Mouse (Mus musculus): Measurements from ENCODE around the gene Rnf2. TPM values are rescaled to one million over a fixed set of nuclear protein-coding genes. Genes with fewer than 3 reads are reported as not detected.

Rnf2 gene
- polyA plus RNA-seq, 1 experiment from 2014 or later: 85.1 TPM

DNA sequence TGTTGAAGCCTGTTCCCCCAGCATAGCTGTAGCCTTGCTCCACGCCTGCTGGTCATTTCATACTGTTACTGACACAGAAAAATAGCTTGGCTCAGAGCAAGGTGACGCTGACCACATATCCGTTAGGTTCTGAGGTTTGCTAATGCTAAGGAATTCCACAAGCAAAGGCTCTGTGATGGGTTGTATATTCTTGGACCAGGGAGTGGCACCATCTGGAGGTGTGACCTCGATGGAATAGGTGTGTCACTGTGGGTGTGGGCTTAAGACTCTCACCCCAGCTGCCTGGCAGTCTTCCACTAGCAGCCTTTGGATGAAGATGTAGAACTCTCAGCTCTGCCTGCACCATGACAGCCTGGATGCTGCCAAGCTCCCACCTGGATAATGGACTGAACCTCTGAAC lies 34.2 kb downstream of the Rnf2 start:
- no peak for ATAC-seq (ENCODE audit: low read depth)
- Histone ChIP-seq H3K4me3 (ENCODE audit: low read depth, low read length) (no peak overlapping the region), H3K9ac (ENCODE audit: low read depth, low read length) (no peak overlapping the region), H3K4me2 (ENCODE audit: low read depth, low read length) (no peak overlapping the region), H3K27ac (replicated peaks; ENCODE audit: low read depth, low read length) (no peak overlapping the region), H3K27me3 (replicated peaks; ENCODE audit: control insufficient read depth, insufficient read depth, low read length) (no peaks in the 10 kb centered on the region), H3K9me3 (ENCODE audit: control insufficient read depth, low read length) (no peaks in the 10 kb centered on the region), H3K4me1 (ENCODE audit: control insufficient read depth, insufficient read depth, low read length) (no peaks in the 10 kb centered on the region), H3K36me3 (ENCODE audit: control insufficient read depth, insufficient read depth, low read length) (peaks cover 25% of the 10 kb centered on the region)
- peak; percentile 11 for DNase-seq (ENCODE audit: low spot score)
- 78% methylated on average over 4 of the region's 4 CpGs for WGBS

DNA sequence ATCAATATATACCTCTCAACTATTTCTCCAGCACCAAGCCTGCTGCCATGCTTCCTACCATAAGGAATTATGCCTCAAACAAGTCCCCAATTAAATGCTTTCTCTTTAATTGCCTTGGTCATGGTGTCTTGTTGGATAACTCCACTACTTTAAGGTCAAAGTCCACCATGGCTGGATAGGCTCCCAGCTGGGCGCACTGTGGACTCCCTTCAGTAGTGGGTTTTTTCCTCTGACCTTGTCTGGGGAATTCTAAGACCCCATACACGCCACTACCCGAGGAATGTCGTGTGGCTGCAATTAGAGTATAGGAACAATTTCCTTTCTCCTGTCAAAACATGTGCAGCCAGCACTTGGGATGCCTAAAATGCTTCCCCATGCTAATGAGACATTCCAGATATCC lies 35.8 kb downstream of the Rnf2 start:
- ATAC-seq (ENCODE audit: low read depth) (no peak), DNase-seq (ENCODE audit: low spot score) (no peak)
- no peaks in the 10 kb centered on the region for H3K9me3 ChIP-seq (ENCODE audit: control insufficient read depth, low read length)
- WGBS: 19% methylated on average over 4 of the region's 4 CpGs
- H3K27ac ChIP-seq (replicated peaks; ENCODE audit: low read depth, low read length): no peak overlapping the region
- H3K9ac ChIP-seq (ENCODE audit: low read depth, low read length): no peak overlapping the region
- no peak overlapping the region for H3K4me3 ChIP-seq (ENCODE audit: low read depth, low read length)
- H3K4me2 ChIP-seq (ENCODE audit: low read depth, low read length): no peak overlapping the region
- H3K4me1 ChIP-seq (ENCODE audit: control insufficient read depth, insufficient read depth, low read length): no peaks in the 10 kb centered on the region
- H3K36me3 ChIP-seq (ENCODE audit: control insufficient read depth, insufficient read depth, low read length): peaks cover 26% of the 10 kb centered on the region
- no peaks in the 10 kb centered on the region for H3K27me3 ChIP-seq (replicated peaks; ENCODE audit: control insufficient read depth, insufficient read depth, low read length)

DNA sequence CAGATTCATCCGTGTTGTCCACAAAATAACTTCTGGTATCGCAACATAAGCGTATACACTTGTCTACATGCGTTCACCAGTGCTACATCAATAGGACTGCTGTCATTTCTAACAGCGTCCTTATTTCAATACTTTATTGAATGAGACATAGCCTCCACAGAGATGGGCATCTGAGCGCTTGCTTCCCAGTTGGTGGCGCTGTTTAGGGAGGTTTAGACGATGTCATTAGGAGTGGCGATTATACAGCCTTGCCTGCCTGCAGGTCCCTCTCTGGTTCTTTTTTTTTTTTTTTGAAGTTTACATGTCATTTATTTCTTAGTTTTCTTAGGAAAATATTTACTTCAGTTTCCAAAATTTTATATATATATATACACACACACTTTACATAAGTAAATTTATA lies 39.5 kb downstream of the Rnf2 start:
- H3K4me3 ChIP-seq (ENCODE audit: low read depth, low read length): no peak overlapping the region
- H3K9ac ChIP-seq (ENCODE audit: low read depth, low read length): no peak overlapping the region
- ATAC-seq (ENCODE audit: low read depth) (no peak), DNase-seq (ENCODE audit: low spot score) (no peak)
- H3K4me2 ChIP-seq (ENCODE audit: low read depth, low read length): no peak overlapping the region
- 77% methylated on average over 9 of the region's 9 CpGs for WGBS
- peaks cover 46% of the 10 kb centered on the region for H3K36me3 ChIP-seq (ENCODE audit: control insufficient read depth, insufficient read depth, low read length)
- no peaks in the 10 kb centered on the region for H3K4me1 ChIP-seq (ENCODE audit: control insufficient read depth, insufficient read depth, low read length)
- no peaks in the 10 kb centered on the region for H3K27me3 ChIP-seq (replicated peaks; ENCODE audit: control insufficient read depth, insufficient read depth, low read length)
- no peaks in the 10 kb centered on the region for H3K9me3 ChIP-seq (ENCODE audit: control insufficient read depth, low read length)
- no peak overlapping the region for H3K27ac ChIP-seq (replicated peaks; ENCODE audit: low read depth, low read length)

DNA sequence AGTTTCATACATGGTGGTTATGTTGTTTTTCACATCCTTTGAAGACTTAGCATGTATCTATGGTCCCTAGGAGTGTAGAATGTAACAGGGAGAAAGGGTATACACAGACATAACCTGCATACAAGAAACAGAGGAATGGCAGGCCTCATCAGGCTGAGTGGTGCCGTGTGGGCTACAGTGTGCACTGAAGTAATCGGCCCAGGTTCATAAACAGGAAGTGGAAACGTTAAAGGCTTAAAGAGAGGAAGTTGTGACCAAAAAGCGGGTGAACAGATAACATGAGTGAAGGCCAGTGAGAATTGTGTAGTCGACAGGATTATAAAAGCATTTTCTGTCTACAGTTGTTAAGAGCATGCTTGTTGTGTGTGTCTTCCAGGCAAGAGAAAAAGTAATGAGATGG lies 43.7 kb downstream of the Rnf2 start:
- DNase-seq (ENCODE audit: low spot score) (no peak), ATAC-seq (ENCODE audit: low read depth) (no peak)
- no peaks in the 10 kb centered on the region for H3K27me3 ChIP-seq (replicated peaks; ENCODE audit: control insufficient read depth, insufficient read depth, low read length)
- WGBS: 84% methylated on average over 5 of the region's 5 CpGs
- peaks cover 73% of the 10 kb centered on the region for H3K36me3 ChIP-seq (ENCODE audit: control insufficient read depth, insufficient read depth, low read length)
- no peaks in the 10 kb centered on the region for H3K4me1 ChIP-seq (ENCODE audit: control insufficient read depth, insufficient read depth, low read length)
- H3K27ac ChIP-seq (replicated peaks; ENCODE audit: low read depth, low read length): no peak overlapping the region
- H3K4me3 ChIP-seq (ENCODE audit: low read depth, low read length): no peak overlapping the region
- H3K9ac ChIP-seq (ENCODE audit: low read depth, low read length): no peak overlapping the region
- no peak overlapping the region for H3K4me2 ChIP-seq (ENCODE audit: low read depth, low read length)
- no peaks in the 10 kb centered on the region for H3K9me3 ChIP-seq (ENCODE audit: control insufficient read depth, low read length)

DNA sequence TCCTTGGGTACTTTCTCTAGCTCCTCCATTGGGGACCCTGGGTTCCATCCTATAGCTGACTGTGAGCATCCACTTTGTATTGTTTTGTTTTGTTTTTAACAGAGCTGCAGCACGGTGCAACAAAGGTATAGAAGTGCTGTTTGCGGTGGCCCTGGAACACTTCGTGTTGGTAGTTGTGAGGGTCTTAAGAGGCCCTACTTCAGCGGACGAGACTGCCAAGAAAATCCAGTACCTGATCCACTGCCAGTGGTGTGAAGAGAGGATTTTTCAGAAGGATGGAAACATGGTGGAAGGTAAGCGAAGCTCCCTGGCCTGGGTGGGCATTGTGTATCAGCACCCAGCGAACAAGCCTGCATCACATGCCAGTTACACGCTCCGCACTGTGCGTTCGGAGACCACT lies 48.8 kb downstream of the Rnf2 start:
- Histone ChIP-seq H3K9ac (ENCODE audit: low read depth, low read length) (no peak overlapping the region), H3K36me3 (ENCODE audit: control insufficient read depth, insufficient read depth, low read length) (peaks cover 75% of the 10 kb centered on the region), H3K27ac (replicated peaks; ENCODE audit: low read depth, low read length) (no peak overlapping the region), H3K27me3 (replicated peaks; ENCODE audit: control insufficient read depth, insufficient read depth, low read length) (no peaks in the 10 kb centered on the region), H3K4me2 (ENCODE audit: low read depth, low read length) (no peak overlapping the region), H3K9me3 (ENCODE audit: control insufficient read depth, low read length) (no peaks in the 10 kb centered on the region), H3K4me1 (ENCODE audit: control insufficient read depth, insufficient read depth, low read length) (no peaks in the 10 kb centered on the region), H3K4me3 (ENCODE audit: low read depth, low read length) (no peak overlapping the region)
- DNase-seq (ENCODE audit: low spot score) (no peak), ATAC-seq (ENCODE audit: low read depth) (no peak)
- WGBS: 98% methylated on average over 11 of the region's 11 CpGs

DNA sequence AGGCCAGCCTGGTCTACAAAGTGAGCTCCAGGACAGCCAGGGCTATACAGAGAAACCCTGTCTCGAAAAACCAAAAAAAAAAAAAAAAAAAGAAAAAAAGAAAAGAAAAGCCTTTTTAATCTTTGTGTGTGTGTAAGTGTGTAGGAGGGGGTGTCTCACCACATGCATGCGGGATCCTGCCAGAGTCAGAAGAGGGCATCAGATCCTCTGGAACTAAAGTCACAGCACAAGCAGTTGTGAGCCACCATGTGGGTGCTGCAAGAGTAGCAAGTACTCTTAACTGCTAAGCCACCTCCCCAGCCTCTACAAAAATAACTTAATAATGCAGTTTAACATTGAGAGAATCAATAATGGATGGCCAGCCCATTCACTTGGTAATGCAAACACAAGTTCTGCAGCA lies 49.9 kb downstream of the Rnf2 start:
- no peak overlapping the region for H3K4me3 ChIP-seq (ENCODE audit: low read depth, low read length)
- DNase-seq (ENCODE audit: low spot score) (peak; percentile 10), ATAC-seq (ENCODE audit: low read depth) (no peak)
- no peaks in the 10 kb centered on the region for H3K4me1 ChIP-seq (ENCODE audit: control insufficient read depth, insufficient read depth, low read length)
- H3K36me3 ChIP-seq (ENCODE audit: control insufficient read depth, insufficient read depth, low read length): peaks cover 78% of the 10 kb centered on the region
- 97% methylated on average over 1 of the region's 2 CpGs for WGBS
- no peak overlapping the region for H3K9ac ChIP-seq (ENCODE audit: low read depth, low read length)
- no peaks in the 10 kb centered on the region for H3K27me3 ChIP-seq (replicated peaks; ENCODE audit: control insufficient read depth, insufficient read depth, low read length)
- no peak overlapping the region for H3K27ac ChIP-seq (replicated peaks; ENCODE audit: low read depth, low read length)
- H3K4me2 ChIP-seq (ENCODE audit: low read depth, low read length): no peak overlapping the region
- H3K9me3 ChIP-seq (ENCODE audit: control insufficient read depth, low read length): no peaks in the 10 kb centered on the region

DNA sequence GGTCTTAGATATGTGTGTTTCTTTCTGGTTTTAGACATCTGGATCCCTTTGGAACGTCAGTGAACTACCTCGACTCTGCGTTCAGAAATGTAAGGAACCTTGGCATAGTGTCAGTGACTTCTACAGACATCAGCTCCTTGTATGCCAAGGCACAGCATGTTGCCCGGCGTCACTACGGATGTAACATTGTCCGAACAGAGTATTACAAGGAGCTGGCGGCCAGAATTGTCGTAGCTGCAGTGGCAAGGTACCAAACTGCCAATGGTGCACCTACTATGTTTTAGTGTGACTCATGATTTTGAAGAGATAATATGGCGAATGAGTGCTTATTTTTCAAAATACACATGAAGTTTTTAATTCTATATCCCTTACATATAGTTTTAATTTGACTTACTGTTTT lies 50.9 kb downstream of the Rnf2 start:
- Histone ChIP-seq H3K4me3 (ENCODE audit: low read depth, low read length) (no peak overlapping the region), H3K4me2 (ENCODE audit: low read depth, low read length) (no peak overlapping the region), H3K4me1 (ENCODE audit: control insufficient read depth, insufficient read depth, low read length) (no peaks in the 10 kb centered on the region), H3K9ac (ENCODE audit: low read depth, low read length) (no peak overlapping the region), H3K36me3 (ENCODE audit: control insufficient read depth, insufficient read depth, low read length) (peaks cover 88% of the 10 kb centered on the region), H3K27me3 (replicated peaks; ENCODE audit: control insufficient read depth, insufficient read depth, low read length) (no peaks in the 10 kb centered on the region), H3K9me3 (ENCODE audit: control insufficient read depth, low read length) (no peaks in the 10 kb centered on the region), H3K27ac (replicated peaks; ENCODE audit: low read depth, low read length) (no peak overlapping the region)
- no peak for DNase-seq (ENCODE audit: low spot score)
- 95% methylated on average over 10 of the region's 10 CpGs for WGBS
- no peak for ATAC-seq (ENCODE audit: low read depth)

DNA sequence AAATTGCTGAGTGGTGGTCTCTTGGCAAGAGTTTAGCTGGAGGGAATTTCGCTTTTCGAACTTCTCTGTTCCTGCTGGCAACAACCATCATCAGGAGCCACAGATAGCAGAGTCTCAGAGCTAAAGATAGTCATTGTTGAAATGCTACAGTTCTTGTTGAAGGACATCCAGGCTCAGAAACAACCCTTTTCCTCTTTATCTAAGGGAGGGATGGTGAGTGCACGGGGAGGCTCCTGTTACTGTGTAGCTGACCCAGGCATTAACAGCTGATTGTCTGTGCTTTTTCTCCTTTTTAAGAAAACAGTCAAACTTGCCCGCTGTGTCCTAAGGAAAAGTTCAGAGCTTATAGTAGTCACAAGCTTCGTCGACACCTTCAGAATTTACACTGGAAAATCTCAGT lies 65.3 kb downstream of the Rnf2 start:
- peaks cover 64% of the 10 kb centered on the region for H3K36me3 ChIP-seq (ENCODE audit: control insufficient read depth, insufficient read depth, low read length)
- H3K9ac ChIP-seq (ENCODE audit: low read depth, low read length): no peak overlapping the region
- WGBS: 93% methylated on average over 6 of the region's 6 CpGs
- no peak overlapping the region for H3K4me2 ChIP-seq (ENCODE audit: low read depth, low read length)
- H3K4me3 ChIP-seq (ENCODE audit: low read depth, low read length): no peak overlapping the region
- no peaks in the 10 kb centered on the region for H3K4me1 ChIP-seq (ENCODE audit: control insufficient read depth, insufficient read depth, low read length)
- H3K27me3 ChIP-seq (replicated peaks; ENCODE audit: control insufficient read depth, insufficient read depth, low read length): no peaks in the 10 kb centered on the region
- ATAC-seq (ENCODE audit: low read depth) (no peak), DNase-seq (ENCODE audit: low spot score) (no peak)
- no peaks in the 10 kb centered on the region for H3K9me3 ChIP-seq (ENCODE audit: control insufficient read depth, low read length)
- H3K27ac ChIP-seq (replicated peaks; ENCODE audit: low read depth, low read length): no peak overlapping the region

DNA sequence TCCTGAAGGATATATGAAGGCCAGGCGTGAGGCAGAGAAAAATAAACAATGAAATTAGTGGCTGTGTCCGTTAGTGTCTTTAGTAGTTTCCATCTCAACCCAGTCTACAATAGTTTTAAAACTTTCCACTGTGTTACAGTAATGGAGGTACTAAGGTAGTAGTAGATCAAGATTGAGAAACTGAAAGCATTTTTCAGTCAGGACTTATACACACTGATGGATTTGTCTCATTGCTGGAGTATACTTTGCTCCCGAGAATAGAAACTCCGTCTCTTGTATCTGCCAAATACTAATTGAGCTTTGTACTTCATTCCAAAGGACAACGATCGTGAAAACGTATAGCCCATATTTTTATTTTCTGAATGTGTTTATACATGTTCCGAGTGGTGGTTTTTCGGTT lies 71.4 kb downstream of the Rnf2 start:
- peak overlapping the region; percentile 96 for H3K27ac ChIP-seq (replicated peaks; ENCODE audit: low read depth, low read length)
- no peaks in the 10 kb centered on the region for H3K27me3 ChIP-seq (replicated peaks; ENCODE audit: control insufficient read depth, insufficient read depth, low read length)
- peaks cover 14% of the 10 kb centered on the region for H3K4me1 ChIP-seq (ENCODE audit: control insufficient read depth, insufficient read depth, low read length)
- DNase-seq (ENCODE audit: low spot score) (no peak), ATAC-seq (ENCODE audit: low read depth) (no peak)
- peak overlapping the region; percentile 81 for H3K4me3 ChIP-seq (ENCODE audit: low read depth, low read length)
- H3K9me3 ChIP-seq (ENCODE audit: control insufficient read depth, low read length): no peaks in the 10 kb centered on the region
- peaks cover 10% of the 10 kb centered on the region for H3K36me3 ChIP-seq (ENCODE audit: control insufficient read depth, insufficient read depth, low read length)
- peak overlapping the region; percentile 74 for H3K4me2 ChIP-seq (ENCODE audit: low read depth, low read length)
- WGBS: 35% methylated on average over 9 of the region's 9 CpGs
- H3K9ac ChIP-seq (ENCODE audit: low read depth, low read length): peak overlapping the region; percentile 96

All from embryonic facial prominence, embryonic 14.5 days (tissue).